Comparison of ENCODE assay signal across 7 mouse cellular contexts in the genomic region with DNA sequence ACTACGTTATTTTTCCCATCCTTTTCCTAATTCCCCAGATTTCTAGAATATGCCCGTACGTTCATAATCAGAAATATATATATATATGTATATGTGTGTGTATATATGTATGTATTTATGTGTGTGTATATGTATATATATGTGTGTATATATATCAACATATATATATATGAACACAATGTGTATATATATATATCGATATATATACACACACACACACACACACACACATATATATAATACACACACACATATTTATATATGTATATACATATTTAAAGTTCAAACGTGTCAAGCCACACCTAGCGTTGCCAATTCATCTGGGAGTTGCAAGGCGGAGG. TPM values are rescaled to one million over a fixed set of nuclear protein-coding genes. Genes with fewer than 3 reads are reported as not detected.
DNase-seq lines count a peak whose midpoint lies in the region; ATAC-seq lines count a peak whose summit lies in the region.

No protein-coding gene starts in this region.

- intact Hi-C loops in gastrocnemius, postnatal 14 days (cut with DNase I; ENCODE audit: low total_unique reads), result no loop called here

- H3K4me1 ChIP-seq in megakaryocyte, embryonic 14.5 days, result peaks cover 23% of the 10 kb centered on the region
- no peaks in the 10 kb centered on the region for H3K4me1 ChIP-seq in forebrain, embryonic 13.5 days
- H3K4me1 ChIP-seq in limb, embryonic 15.5 days, result no peaks in the 10 kb centered on the region
- H3K4me1 ChIP-seq in stomach, embryonic 16.5 days (ENCODE audit: control insufficient read depth, insufficient read depth, low read length), result no peaks in the 10 kb centered on the region

- no peaks in the 10 kb centered on the region for H3K9me3 ChIP-seq in megakaryocyte, embryonic 14.5 days
- H3K9me3 ChIP-seq in forebrain, embryonic 13.5 days (replicated peaks), result no peaks in the 10 kb centered on the region
- no peaks in the 10 kb centered on the region for H3K9me3 ChIP-seq in limb, embryonic 15.5 days
- no peaks in the 10 kb centered on the region for H3K9me3 ChIP-seq in stomach, embryonic 16.5 days (replicated peaks; ENCODE audit: control insufficient read depth, low read length)

- H3K27ac ChIP-seq in forebrain, embryonic 13.5 days, result peak overlapping the region; percentile 81
- H3K27ac ChIP-seq in limb, embryonic 15.5 days, result peak overlapping the region; percentile 90
- H3K27ac ChIP-seq in stomach, embryonic 16.5 days (ENCODE audit: low read length), result peak overlapping the region; percentile 90

- DNase-seq in thymus, postnatal 10 days (ENCODE audit: low spot score in 2 of 2), result no peak
- no peak for DNase-seq in gastrocnemius, postnatal 14 days

- 47% methylated on average over 7 of the region's 7 CpGs for WGBS in forebrain, embryonic 13.5 days
- 30% methylated on average over 7 of the region's 7 CpGs for WGBS in limb, embryonic 15.5 days
- 34% methylated on average over 7 of the region's 7 CpGs for WGBS in stomach, embryonic 16.5 days

- H3K4me2 ChIP-seq in forebrain, embryonic 13.5 days, result peak overlapping the region; percentile 63
- peak overlapping the region; percentile 53 for H3K4me2 ChIP-seq in limb, embryonic 15.5 days
- H3K4me2 ChIP-seq in stomach, embryonic 16.5 days (ENCODE audit: low read depth, low read length), result peak overlapping the region; percentile 47

- ATAC-seq in megakaryocyte, adult 5-6 weeks (ENCODE audit: poor library complexity, severe bottlenecking), result no peak
- ATAC-seq in forebrain, embryonic 13.5 days, result no peak; the same call in 1 of the 2 replicates
- no peak for ATAC-seq in limb, embryonic 15.5 days (ENCODE audit: insufficient number of reproducible peaks, low FRiP score, low TSS enrichment, low read depth)
- ATAC-seq in stomach, embryonic 16.5 days (ENCODE audit: insufficient read depth, low FRiP score), result no peak

- H3K36me3 ChIP-seq in megakaryocyte, embryonic 14.5 days (replicated peaks; ENCODE audit: low read length), result no peaks in the 10 kb centered on the region
- H3K36me3 ChIP-seq in forebrain, embryonic 13.5 days (ENCODE audit: poor library complexity, severe bottlenecking), result no peaks in the 10 kb centered on the region
- no peaks in the 10 kb centered on the region for H3K36me3 ChIP-seq in limb, embryonic 15.5 days
- no peaks in the 10 kb centered on the region for H3K36me3 ChIP-seq in stomach, embryonic 16.5 days (ENCODE audit: control insufficient read depth, insufficient read depth, low read length)

- H3K9ac ChIP-seq in forebrain, embryonic 13.5 days, result peak overlapping the region; percentile 65
- H3K9ac ChIP-seq in limb, embryonic 15.5 days, result peak overlapping the region; percentile 33
- peak overlapping the region; percentile 65 for H3K9ac ChIP-seq in stomach, embryonic 16.5 days (ENCODE audit: low read length)

- no peaks in the 10 kb centered on the region for H3K27me3 ChIP-seq in megakaryocyte, embryonic 14.5 days (replicated peaks)
- no peaks in the 10 kb centered on the region for H3K27me3 ChIP-seq in forebrain, embryonic 13.5 days
- no peaks in the 10 kb centered on the region for H3K27me3 ChIP-seq in limb, embryonic 15.5 days
- H3K27me3 ChIP-seq in stomach, embryonic 16.5 days (ENCODE audit: control insufficient read depth, insufficient read depth, low read length), result no peaks in the 10 kb centered on the region

- H3K4me3 ChIP-seq in megakaryocyte, embryonic 14.5 days (replicated peaks), result peak overlapping the region; percentile 93
- H3K4me3 ChIP-seq in forebrain, embryonic 13.5 days, result peak overlapping the region; percentile 49
- peak overlapping the region; percentile 49 for H3K4me3 ChIP-seq in limb, embryonic 15.5 days
- peak overlapping the region; percentile 52 for H3K4me3 ChIP-seq in stomach, embryonic 16.5 days (replicated peaks; ENCODE audit: low read length)

RNA-seq across cellular contexts. Expression of gene Rab6a, which starts 16.7 kb away (rescaled TPM):
- 25.4 and 50.0 TPM in 2 replicates for polyA plus RNA-seq in megakaryocyte, embryonic 14.5 days (2012; ENCODE audit: insufficient read depth, low replicate concordance)
- total RNA-seq in megakaryocyte, adult 5-6 weeks (2015), result 102 and 106 TPM in 2 replicates
- total RNA-seq in megakaryocyte, adult 5-6 weeks (2017), result 87.5 and 100 TPM in 2 replicates
- polyA plus RNA-seq in forebrain, embryonic 13.5 days (2015; fragmentation: Nextera tagmentation; extraction: Ambion mirVana), result 147 and 152 TPM in 2 replicates
- polyA plus RNA-seq in limb, embryonic 15.5 days (2015; fragmentation: Nextera tagmentation; extraction: Ambion mirVana), result 95.4 and 106 TPM in 2 replicates
- polyA plus RNA-seq in stomach, embryonic 16.5 days (2015; fragmentation: Nextera tagmentation; extraction: Ambion mirVana), result 78.0 and 84.9 TPM in 2 replicates
- total RNA-seq in gastrocnemius, postnatal 14 days (2021), result 10 to 100 TPM; 56.3 to 59.5 TPM

RNA-seq across cellular contexts. Expression of gene Mrpl48, which starts 17.6 kb away (rescaled TPM):
- 6.0 TPM in 1 of 2 replicates, not detected in the other for polyA plus RNA-seq in megakaryocyte, embryonic 14.5 days (2012; ENCODE audit: insufficient read depth, low replicate concordance)
- 49.4 and 54.0 TPM in 2 replicates for total RNA-seq in megakaryocyte, adult 5-6 weeks (2015)
- 62.2 and 83.3 TPM in 2 replicates for total RNA-seq in megakaryocyte, adult 5-6 weeks (2017)
- polyA plus RNA-seq in forebrain, embryonic 13.5 days (2015; fragmentation: Nextera tagmentation; extraction: Ambion mirVana), result 67.6 and 69.9 TPM in 2 replicates
- 72.9 and 73.5 TPM in 2 replicates for polyA plus RNA-seq in limb, embryonic 15.5 days (2015; fragmentation: Nextera tagmentation; extraction: Ambion mirVana)
- 68.9 and 76.9 TPM in 2 replicates for polyA plus RNA-seq in stomach, embryonic 16.5 days (2015; fragmentation: Nextera tagmentation; extraction: Ambion mirVana)
- total RNA-seq in gastrocnemius, postnatal 14 days (2021), result 10 to 100 TPM; 74.4 to 77.5 TPM

RNA-seq across cellular contexts. Expression of gene Coa4, which starts 53.6 kb away (rescaled TPM):
- polyA plus RNA-seq in megakaryocyte, embryonic 14.5 days (2012; ENCODE audit: insufficient read depth, low replicate concordance), result 3.6 and 17.4 TPM in 2 replicates
- total RNA-seq in megakaryocyte, adult 5-6 weeks (2015), result 24.7 and 31.5 TPM in 2 replicates
- total RNA-seq in megakaryocyte, adult 5-6 weeks (2017), result 19.4 and 23.0 TPM in 2 replicates
- polyA plus RNA-seq in forebrain, embryonic 13.5 days (2015; fragmentation: Nextera tagmentation; extraction: Ambion mirVana), result 17.0 TPM in 2 replicates
- polyA plus RNA-seq in limb, embryonic 15.5 days (2015; fragmentation: Nextera tagmentation; extraction: Ambion mirVana), result 20.9 and 24.6 TPM in 2 replicates
- polyA plus RNA-seq in stomach, embryonic 16.5 days (2015; fragmentation: Nextera tagmentation; extraction: Ambion mirVana), result 28.6 and 34.3 TPM in 2 replicates
- total RNA-seq in gastrocnemius, postnatal 14 days (2021), result 10 to 100 TPM in 1 of 2 experiments, 1 to 10 TPM in 1; 9.7 to 10.9 TPM
